Mouse (Mus musculus) cortical plate, adult 2 months (tissue): ENCODE results near the gene Dab2ip.

Experiments
- CTCF ChIP-seq: fragments of 200-500 bp; IDR thresholded peaks from 2 replicates; pipeline ENCODE4 v1.5.1; 2011; ENCODE audit warnings: mild to moderate bottlenecking, control low read depth, low read length; ENCODE audit not compliant: insufficient read depth; ENCODE audit errors: extremely low read depth
- POLR2A ChIP-seq: fragments of 200-500 bp; IDR thresholded peaks from 2 replicates; pipeline ENCODE4 v1.6.1; 2011; ENCODE audit warnings: mild to moderate bottlenecking, low read length, control low read depth; ENCODE audit not compliant: insufficient read depth; ENCODE audit errors: extremely low read depth

DNA sequence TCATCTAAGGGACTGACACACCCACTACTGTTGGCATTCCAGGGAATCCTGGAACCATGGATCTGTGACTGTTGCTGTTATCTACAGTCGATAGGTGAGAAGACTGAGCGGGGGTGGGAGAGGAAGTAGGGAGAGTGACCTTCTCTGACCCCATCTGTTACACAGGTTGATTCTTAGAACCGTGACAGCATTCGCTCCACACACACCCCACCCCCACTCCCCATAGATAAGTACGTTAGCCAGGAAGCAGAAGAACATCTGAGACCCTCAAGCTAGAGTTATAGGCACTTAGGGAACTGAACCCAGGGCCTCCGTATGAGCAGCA is 48.8 kb upstream of the Dab2ip start:
- TF ChIP-seq POLR2A (no peak), CTCF (no peak)
